Mouse (Mus musculus): Measurements from ENCODE around the gene Col6a2.

Gene Col6a2

DNA sequence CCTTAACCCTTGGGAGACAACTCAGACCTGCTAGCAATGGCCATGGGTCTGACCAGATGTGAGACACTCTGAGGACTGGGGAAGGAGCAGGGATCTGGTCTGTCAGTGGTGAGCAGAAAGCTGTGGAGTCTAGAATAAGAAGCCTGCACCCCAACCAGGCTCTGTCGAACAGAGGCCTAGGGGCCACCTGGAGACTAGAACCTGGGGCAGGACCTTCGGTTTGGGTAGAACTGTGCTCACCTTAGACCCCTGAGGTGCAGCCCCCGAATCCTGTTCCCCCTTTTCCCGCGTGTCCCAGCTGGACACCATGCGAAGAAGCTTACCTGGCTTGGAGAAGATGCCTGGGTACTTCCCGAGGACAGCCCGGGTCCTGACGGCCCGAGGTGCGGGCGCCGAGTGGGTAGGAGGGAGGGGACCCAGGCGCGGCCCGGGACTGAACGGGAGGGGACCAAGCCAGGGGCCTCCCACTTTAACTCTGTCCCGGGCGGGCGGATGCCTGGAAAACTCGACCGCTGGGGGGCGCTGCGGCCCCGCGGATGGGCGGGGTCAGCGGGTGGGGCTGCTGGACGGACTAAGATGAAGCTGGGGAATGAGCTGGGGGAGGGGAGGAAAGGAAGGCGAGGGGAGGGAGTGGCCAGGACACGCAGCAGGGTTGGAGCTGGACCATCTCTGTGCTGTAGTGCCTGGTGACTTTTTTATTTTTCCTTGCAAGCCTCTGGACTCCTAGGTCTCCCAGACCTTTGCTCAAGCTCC lies at the start of gene Col6a2:
TSS of gene Col6a2 (minus strand) at position 703 of the 753 bp plus-strand sequence.
- peak; percentile 81 for DNase-seq (ENCODE audit: low spot score)

DNA sequence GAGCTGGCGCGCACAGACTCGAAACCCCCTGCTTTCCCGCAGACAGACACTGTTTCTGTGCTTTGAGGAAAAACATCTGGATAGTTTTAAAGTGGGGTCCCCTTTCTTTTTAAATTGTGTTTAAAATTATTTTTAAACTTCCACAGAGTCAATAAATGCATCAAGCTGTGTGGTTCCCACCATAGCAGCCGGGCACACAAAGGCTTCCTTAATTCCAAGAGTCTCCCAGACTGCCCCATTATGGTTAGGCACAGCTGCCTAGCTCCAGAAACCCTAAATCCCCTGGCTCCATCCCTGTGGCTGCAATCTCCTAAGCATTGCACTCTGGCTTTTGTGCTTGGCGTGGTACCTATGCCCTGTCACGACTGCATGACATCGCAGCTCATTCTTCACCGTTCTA lies 48.5 kb upstream of the Col6a2 start:
- DNase-seq (ENCODE audit: low spot score): no peak

DNA sequence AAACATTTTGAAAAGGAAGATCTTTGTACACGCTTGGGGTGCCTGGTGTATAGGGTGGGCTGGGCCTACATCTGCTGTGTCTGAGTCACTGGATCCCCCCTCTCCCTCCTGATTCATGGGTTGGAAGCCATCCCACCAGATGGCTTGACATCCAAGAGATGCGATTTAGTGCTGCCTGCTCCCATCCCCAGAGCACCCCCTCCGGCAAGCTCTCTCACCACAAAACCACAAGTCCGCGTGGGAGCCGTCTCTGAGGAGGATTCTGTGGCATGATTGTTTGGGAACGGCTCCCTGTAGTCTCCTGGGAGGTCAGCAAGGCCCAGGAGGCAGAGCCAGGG lies 45.5 kb upstream of the Col6a2 start:
- no peak for DNase-seq (ENCODE audit: low spot score)

DNA sequence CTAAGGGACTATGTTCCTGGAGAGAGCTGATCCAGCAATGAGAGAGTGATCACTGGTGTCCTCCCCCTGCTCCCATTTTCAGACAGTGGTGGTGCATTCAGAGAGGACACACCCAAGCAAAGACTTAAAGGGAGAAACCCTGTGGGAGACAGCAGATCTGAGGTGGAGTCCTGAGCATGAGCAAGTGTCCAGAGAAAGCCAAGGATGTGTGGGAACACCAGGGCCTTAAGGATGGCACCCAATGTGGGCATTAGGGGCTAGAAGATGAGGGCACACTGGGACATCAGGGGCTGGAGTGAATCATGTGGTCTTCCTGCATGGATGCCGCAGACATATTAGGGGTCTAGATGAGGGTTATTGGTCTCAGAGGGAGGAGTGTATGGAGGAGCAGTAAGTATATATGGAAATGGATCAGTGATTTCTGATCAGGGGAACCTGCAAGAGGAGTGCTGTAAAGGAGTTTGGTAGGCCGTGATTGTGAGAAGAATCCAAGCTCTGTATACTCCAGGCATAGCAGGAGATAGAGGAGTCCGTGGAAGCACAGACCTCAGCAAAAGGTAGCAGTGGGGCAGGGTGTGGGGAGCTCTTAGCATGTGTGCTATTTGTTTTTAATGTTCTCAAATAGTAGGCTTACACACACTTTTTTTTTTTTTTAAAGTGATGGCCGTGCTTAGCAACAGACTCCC lies 45.0 kb upstream of the Col6a2 start:
- DNase-seq (ENCODE audit: low spot score): no peak

- no peak for DNase-seq (ENCODE audit: low spot score)
Measured at GRCm38 (mm10) chr10:76667197-76667805, 43.9 kb upstream of the Col6a2 start.

DNA sequence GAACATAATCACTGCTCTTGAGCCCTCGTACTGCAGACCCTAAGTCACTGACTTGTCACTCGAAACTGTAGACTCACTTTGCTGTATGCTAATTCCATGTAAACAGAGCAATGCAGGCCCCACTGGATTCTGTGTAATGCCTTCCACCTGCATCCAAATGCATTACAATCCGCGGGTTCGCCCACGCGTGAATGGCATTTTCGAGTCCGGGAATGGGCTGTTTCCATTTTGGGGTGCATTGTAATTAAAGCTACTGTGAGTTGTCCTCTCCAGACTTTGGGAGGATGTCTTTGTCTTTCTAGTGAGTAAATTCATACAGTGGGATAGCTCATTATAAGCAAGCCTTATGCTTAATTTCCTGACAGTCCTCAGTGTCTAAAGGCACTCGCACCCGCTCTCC lies 42.1 kb upstream of the Col6a2 start:
- DNase-seq (ENCODE audit: low spot score): no peak

GRCm38 (mm10) chr10:76664156-76665115 lies 41.0 kb upstream of the Col6a2 start:
- no peak for DNase-seq (ENCODE audit: low spot score)

DNA sequence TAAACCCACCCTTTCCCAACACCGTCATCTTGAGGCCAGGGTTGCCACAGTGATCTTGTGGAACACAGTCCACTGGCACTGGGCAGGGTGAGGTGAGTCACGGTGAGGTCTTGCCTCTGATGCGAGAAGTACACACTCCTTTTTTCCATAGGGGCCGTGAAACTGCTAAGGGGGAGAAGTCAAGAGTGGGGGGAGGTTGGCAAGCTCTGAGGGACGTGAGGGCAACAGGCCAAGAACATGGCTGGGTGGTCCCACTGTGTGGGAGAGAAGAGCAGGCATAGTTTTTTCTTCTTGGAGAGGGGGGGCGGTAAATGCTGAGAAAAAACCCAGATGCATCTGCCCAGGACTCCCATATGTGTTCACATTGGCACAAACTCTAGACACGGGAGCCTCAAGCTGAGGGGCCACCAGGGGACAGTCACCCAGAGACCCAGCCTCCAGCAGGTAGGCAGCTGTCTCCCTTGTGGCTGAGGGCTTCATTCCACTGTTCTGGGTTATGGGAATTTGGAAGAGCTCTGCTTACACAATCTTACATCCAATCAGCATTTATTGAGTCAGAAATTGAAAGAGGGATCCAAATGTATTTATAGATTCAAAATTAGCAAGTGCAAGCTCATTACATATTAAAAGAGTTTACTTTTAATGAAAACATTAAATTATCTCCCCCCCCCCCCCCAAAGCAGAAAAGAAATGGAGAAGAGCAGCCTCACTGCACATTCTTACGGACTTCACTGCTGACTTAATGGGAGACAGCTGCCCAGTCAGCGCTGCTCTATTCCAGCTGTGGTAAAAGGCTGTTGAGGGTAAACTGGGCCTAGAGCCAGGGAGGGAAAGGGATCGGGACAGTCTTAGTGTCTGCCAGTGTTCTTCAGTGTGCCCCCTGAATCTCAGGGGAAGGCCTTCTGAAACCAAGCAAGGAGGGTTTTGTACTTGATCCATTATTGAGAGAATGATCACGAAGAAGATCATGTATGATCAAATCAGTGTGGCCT lies 30.2 kb upstream of the Col6a2 start:
- DNase-seq (ENCODE audit: low spot score): no peak

GRCm38 (mm10) chr10:76650662-76651342 lies 27.4 kb upstream of the Col6a2 start:
- DNase-seq (ENCODE audit: low spot score): peak; percentile 37

- no peak for DNase-seq (ENCODE audit: low spot score)
Measured at GRCm38 (mm10) chr10:76648738-76649137, 25.3 kb upstream of the Col6a2 start.

DNA sequence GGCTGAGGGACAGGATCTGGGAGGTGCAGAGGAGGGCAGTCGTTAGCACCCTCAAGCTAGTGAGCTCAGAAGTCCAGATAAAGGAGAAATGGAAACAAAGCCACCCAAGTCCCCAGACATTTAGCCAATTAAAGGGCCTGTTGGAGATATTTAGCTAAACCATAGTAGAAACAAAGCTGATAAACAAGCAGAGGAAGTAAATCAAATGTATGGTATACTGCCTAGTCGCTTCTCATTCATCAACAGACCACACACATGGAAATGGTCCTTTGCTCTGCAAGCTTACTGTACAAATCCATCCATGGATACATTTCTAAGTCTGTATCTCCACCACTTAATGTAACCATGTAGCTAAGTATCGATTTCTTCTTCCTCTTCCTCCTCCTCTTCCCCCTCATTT lies 24.0 kb upstream of the Col6a2 start:
- DNase-seq (ENCODE audit: low spot score): no peak

DNA sequence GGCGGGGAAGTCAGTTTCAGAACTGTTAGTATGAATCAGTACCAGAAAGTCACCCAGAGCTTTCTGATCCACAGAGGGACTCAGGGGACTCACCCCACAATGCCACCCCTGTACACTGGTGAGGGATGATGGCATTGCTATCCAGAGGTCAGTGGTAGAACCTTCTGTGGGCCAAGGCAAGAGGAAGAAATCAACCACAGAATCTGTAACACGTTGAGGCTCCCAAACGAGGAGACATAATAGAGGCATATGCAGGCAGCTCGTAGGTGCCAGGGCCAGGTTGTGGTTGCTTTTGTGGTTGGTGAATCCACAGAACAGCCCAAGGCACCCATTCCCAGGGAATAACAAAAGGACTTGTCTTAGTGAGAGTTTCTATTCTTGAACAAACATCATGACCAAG lies 22.3 kb upstream of the Col6a2 start:
- DNase-seq (ENCODE audit: low spot score): no peak

DNA sequence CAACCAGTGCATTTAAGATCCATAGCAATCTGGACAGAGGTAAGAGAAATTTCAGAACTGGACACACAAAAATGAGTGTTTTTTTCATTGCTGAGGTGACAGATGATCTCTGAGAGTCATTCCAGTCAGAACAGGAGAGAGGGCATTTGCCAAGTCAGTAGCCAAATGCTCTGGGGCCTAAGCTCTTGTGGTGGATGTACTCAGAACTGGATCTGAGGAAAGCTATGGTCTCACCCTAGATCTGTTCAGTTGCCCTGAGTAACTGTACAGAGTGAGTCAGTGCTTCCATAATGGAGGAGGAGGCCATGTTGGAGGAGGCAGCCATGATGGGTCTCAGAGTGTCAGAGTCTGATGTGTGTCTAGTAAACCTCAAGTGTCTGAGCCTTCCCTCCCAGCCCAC lies 21.6 kb upstream of the Col6a2 start:
- no peak for DNase-seq (ENCODE audit: low spot score)

DNA sequence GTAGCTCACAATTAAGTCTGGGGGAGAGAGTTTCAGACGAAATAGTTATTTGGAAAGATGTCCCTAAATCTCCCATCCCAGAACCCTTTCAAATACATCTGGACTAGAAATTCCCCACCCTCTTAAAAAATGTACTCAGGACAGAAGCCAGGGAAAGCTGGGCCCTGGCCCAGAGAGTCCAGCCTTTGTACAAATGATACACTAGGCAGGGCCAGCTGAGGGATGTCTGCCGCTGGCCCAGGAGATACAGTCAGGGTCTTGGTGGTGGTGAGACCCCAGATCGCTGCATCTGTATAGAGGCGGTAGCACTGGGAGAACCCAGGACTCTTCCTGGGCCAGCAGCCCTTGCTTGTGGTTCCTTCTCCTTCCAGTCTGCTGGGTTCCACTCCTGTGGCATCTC lies 20.6 kb upstream of the Col6a2 start:
- DNase-seq (ENCODE audit: low spot score): no peak

- DNase-seq (ENCODE audit: low spot score): no peak
Measured at GRCm38 (mm10) chr10:76643446-76643845, 20.0 kb upstream of the Col6a2 start.

- DNase-seq (ENCODE audit: low spot score): no peak
Measured at GRCm38 (mm10) chr10:76642628-76643434, 19.4 kb upstream of the Col6a2 start.

DNA sequence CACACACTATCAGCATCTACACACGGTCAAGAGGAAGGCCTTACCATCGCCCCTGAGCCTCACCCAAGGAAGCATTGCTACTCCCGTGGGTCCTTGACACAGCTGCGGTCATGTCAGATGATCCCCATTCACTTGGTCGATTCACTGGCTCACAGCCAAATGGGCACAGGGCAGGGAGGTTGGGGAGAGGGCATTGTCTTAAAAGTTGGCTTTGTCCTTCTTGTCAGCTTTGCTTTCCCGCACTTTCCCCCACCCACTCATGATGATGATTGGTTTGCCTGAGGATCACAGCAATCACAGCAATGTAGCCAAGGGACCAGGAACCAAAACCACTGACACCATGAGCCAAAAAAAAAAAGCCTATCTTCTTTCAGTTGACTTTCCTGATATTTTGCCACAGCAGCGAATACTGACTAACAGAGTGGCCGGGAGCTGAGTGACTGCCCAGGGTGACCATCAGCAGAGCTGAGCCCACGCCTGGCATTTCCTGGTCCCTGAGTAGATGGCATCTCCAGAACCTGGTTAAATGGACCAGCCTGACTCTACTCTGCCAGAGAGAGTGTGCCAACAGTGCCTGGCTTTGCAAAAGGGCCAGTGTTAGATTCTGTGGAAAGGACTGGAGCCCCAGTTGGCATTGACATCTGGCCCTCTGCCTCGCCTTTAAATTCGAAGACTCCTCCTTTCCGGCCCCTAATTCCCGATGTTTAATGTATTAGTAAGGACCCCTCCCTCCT lies 18.6 kb upstream of the Col6a2 start:
- no peak for DNase-seq (ENCODE audit: low spot score)

GRCm38 (mm10) chr10:76639952-76640351 lies 16.5 kb upstream of the Col6a2 start:
- no peak for DNase-seq (ENCODE audit: low spot score)

DNA sequence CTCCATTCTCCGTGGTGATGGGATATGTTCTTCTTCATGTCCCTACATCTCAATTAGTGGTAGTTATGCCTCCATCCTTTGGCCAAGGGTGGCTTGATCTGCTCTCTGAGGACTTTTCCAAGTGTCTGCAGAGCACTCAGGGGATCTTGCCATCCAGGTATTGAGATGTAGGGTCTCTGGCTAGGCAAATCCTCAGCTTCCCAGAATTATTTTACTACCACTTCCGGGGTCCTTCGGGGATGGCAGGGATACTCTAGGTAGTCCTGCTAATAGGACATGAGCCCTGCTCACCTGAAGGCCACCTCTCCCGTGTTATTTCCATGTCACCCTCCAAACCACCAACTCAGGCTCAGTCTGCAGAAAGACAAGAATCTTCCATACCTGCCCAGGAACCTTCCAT lies 13.2 kb upstream of the Col6a2 start:
- no peak for DNase-seq (ENCODE audit: low spot score)

Data from embryo, embryonic 10 days (tissue).